Mouse (Mus musculus) T-cell, adult 2 months (primary cell): ENCODE measurements around the gene Gm21992.

Experiments
- DNase-seq: peaks from one replicate; pipeline ENCODE4 v3.0.0; 2022; ENCODE audit warnings: low spot score

The Gm21992 gene

GRCm38 (mm10) chr19:4748493-4748892, 62.9 kb downstream of the Gm21992 start:
- no peak for DNase-seq

GRCm38 (mm10) chr19:4747631-4748312, 63.6 kb downstream of the Gm21992 start:
- DNase-seq: no peak

- no peak for DNase-seq
Measured at GRCm38 (mm10) chr19:4746611-4747010, 64.8 kb downstream of the Gm21992 start.

GRCm38 (mm10) chr19:4745681-4746080, 65.7 kb downstream of the Gm21992 start:
- no peak for DNase-seq

- DNase-seq: no peak
Measured at GRCm38 (mm10) chr19:4745057-4745456, 66.4 kb downstream of the Gm21992 start.

GRCm38 (mm10) chr19:4744026-4744425, 67.4 kb downstream of the Gm21992 start:
- no peak for DNase-seq

- no peak for DNase-seq
Measured at GRCm38 (mm10) chr19:4743524-4743923, 67.9 kb downstream of the Gm21992 start.

GRCm38 (mm10) chr19:4742229-4742628, 69.2 kb downstream of the Gm21992 start:
- no peak for DNase-seq

GRCm38 (mm10) chr19:4741482-4741881, 69.9 kb downstream of the Gm21992 start:
- DNase-seq: no peak

- no peak for DNase-seq
Measured at GRCm38 (mm10) chr19:4739762-4740161, 71.7 kb downstream of the Gm21992 start.

GRCm38 (mm10) chr19:4739053-4739452, 72.4 kb downstream of the Gm21992 start:
- DNase-seq: no peak

- no peak for DNase-seq
Measured at GRCm38 (mm10) chr19:4737866-4738265, 73.5 kb downstream of the Gm21992 start.

- no peak for DNase-seq
Measured at GRCm38 (mm10) chr19:4733052-4733451, 78.4 kb downstream of the Gm21992 start.

GRCm38 (mm10) chr19:4729186-4729585, 82.2 kb downstream of the Gm21992 start:
- DNase-seq: no peak

GRCm38 (mm10) chr19:4720671-4721244, 90.7 kb downstream of the Gm21992 start:
- DNase-seq: no peak

- DNase-seq: no peak
Measured at GRCm38 (mm10) chr19:4720112-4720511, 91.3 kb downstream of the Gm21992 start.

GRCm38 (mm10) chr19:4719351-4719764, 92.1 kb downstream of the Gm21992 start:
- no peak for DNase-seq

GRCm38 (mm10) chr19:4718716-4719115, 92.7 kb downstream of the Gm21992 start:
- DNase-seq: no peak

- DNase-seq: no peak
Measured at GRCm38 (mm10) chr19:4717281-4717680, 94.1 kb downstream of the Gm21992 start.

GRCm38 (mm10) chr19:4716756-4717155, 94.7 kb downstream of the Gm21992 start:
- no peak for DNase-seq

- DNase-seq: no peak
Measured at GRCm38 (mm10) chr19:4713886-4714285, 97.5 kb downstream of the Gm21992 start.

GRCm38 (mm10) chr19:4712781-4713526, 98.5 kb downstream of the Gm21992 start:
- DNase-seq: no peak

- no peak for DNase-seq
Measured at GRCm38 (mm10) chr19:4712156-4712780, 99.1 kb downstream of the Gm21992 start.
